Mouse (Mus musculus) bone marrow, adult 2 months (tissue): ENCODE results near the gene Mgat4a.

Source experiments
- CTCF ChIP-seq: fragments of 200-500 bp; IDR thresholded peaks from 2 replicates; pipeline ENCODE4 v1.5.1; 2011; ENCODE audit warnings: low read length, control low read depth; ENCODE audit not compliant: control insufficient read depth, insufficient read depth
- POLR2A ChIP-seq: fragments of 200-500 bp; IDR thresholded peaks from 2 replicates; pipeline ENCODE4 v1.6.1; 2011; ENCODE audit warnings: low read depth, mild to moderate bottlenecking, control low read depth, low read length, borderline replicate concordance; ENCODE audit not compliant: control insufficient read depth

DNA sequence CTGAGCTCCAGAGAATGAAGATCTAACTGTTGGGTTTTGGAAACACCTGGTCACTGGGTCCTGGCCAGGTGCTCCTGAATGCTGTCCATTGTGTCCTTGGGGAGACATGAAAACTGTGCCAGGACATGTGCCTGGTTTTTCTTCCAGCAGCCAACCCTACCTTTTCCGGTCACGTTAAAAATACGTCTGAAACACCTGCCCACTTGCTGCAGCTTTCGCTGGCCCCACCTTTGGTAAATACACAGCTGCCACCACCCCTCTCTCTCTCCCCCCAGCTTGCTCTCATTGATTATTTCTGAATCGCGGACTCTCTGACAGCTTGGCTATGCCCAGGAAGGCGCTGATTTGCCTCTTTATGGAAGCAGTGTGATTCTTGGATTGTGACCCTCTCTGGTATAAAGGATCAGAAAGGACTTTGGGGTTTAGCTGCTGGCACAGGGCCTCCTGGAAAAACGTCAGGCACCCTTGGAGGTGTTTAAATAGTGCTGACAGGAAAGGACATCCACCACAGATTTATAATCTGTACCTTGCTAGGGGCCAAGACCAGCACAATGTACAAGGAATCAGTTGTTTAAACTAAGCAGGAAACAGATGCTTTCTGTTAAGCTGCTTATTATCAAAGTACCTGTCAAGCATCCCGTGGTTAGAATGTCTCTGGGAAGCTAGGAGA, 43.1 kb upstream of the Mgat4a start:
- TF ChIP-seq POLR2A (no peak), CTCF (no peak)
